Mouse (Mus musculus) ES-E14 (cell line): ENCODE results near the gene Xcr1. TPM values are rescaled to one million over a fixed set of nuclear protein-coding genes. Genes with fewer than 3 reads are reported as not detected.

Experiments used
- DNase-seq: peaks from one replicate; pipeline ENCODE4 v3.0.0-alpha.2; 2013; ENCODE audit warnings: low read depth, low spot score
- H3K27ac ChIP-seq: 2 replicates; pipeline ENCODE4 v1.5.1; 2012; ENCODE audit warnings: low read depth, mild to moderate bottlenecking, low read length, moderate library complexity, mixed read lengths; ENCODE audit not compliant: poor library complexity, insufficient read depth, severe bottlenecking
- H3K36me3 ChIP-seq: 2 replicates; pipeline ENCODE4 v1.6.1; 2012; ENCODE audit warnings: mild to moderate bottlenecking, low read length, moderate library complexity, mixed read lengths; ENCODE audit not compliant: control insufficient read depth, poor library complexity, insufficient read depth, severe bottlenecking
- H3K4me1 ChIP-seq, 2 experiments: fragments of 150-350 bp in 1 of 2; sonication (generic) in 1 of 2; 2 replicates each; pipeline ENCODE4 v1.6.1; 2012; ENCODE audit warnings: low read length in 2 of 2, mild to moderate bottlenecking in 1 of 2, mixed read lengths in 1 of 2; ENCODE audit not compliant: control insufficient read depth in 2 of 2, insufficient read depth in 2 of 2, poor library complexity in 1 of 2
- H3K4me3 ChIP-seq, 2 experiments: fragments of 150-350 bp in 1 of 2; sonication (generic) in 1 of 2; 2 replicates each; pipeline ENCODE4 v1.5.1; 2012; ENCODE audit warnings: low read length in 2 of 2, low read depth in 1 of 2, mild to moderate bottlenecking in 1 of 2, mixed read lengths in 1 of 2; ENCODE audit not compliant: insufficient read depth in 1 of 2, poor library complexity in 1 of 2, severe bottlenecking in 1 of 2
- H3K9ac ChIP-seq: 2 replicates; pipeline ENCODE4 v1.6.1; 2012; ENCODE audit warnings: low read depth, mild to moderate bottlenecking, low read length, mixed read lengths; ENCODE audit not compliant: poor library complexity, insufficient read depth, severe bottlenecking
- H3K9me3 ChIP-seq: fragments of 150-350 bp; sonication (generic); 2 replicates; pipeline ENCODE4 v1.6.1; 2012; ENCODE audit warnings: low read depth, mild to moderate bottlenecking, low read length; ENCODE audit not compliant: control insufficient read depth, insufficient read depth
- CHD2 ChIP-seq: IDR thresholded peaks from 2 replicates; pipeline ENCODE4 v1.6.1; 2014; ENCODE audit warnings: mild to moderate bottlenecking, low read depth, low read length, inconsistent platforms
- HCFC1 ChIP-seq: IDR thresholded peaks from 2 replicates; pipeline ENCODE4 v1.6.1; 2012; ENCODE audit warnings: low read length, inconsistent platforms, borderline replicate concordance; ENCODE audit not compliant: insufficient read depth
- MAFK ChIP-seq: IDR thresholded peaks from 2 replicates; pipeline ENCODE4 v1.6.1; 2014; ENCODE audit warnings: mild to moderate bottlenecking, low read depth, low read length, inconsistent platforms; ENCODE audit not compliant: insufficient read depth
- ZC3H11A ChIP-seq: IDR thresholded peaks from 2 replicates; pipeline ENCODE4 v1.6.1; 2012; ENCODE audit warnings: low read depth, mild to moderate bottlenecking, inconsistent platforms, low read length, borderline replicate concordance
- ZNF384 ChIP-seq: IDR thresholded peaks from 2 replicates; pipeline ENCODE4 v1.6.1; 2012; ENCODE audit warnings: low read depth, low read length, inconsistent platforms
- in situ Hi-C, 2 experiments: fragments of 600-800 bp; cut with MboI; formaldehyde crosslinking; loops; one replicate each; pipeline ENCODE4 v1.15.1; 2025; ENCODE audit warnings: low sequenced_read_pairs in 2 of 2, inconsistent platforms in 1 of 2; ENCODE audit not compliant: unreplicated experiment in 2 of 2
- total RNA-seq: library from RNA; depleted of rRNA; stranded (reverse); fragments of 300-350 nt; gene quantifications from 2 replicates; pipeline ENCODE4 v1.2.3, GENCODE M21; 2012

Gene Xcr1
- total RNA-seq, 1 experiment, result 0.09 TPM

- no peaks in the 10 kb centered on the region for H3K4me1 ChIP-seq
- no peaks in the 10 kb centered on the region for H3K9me3 ChIP-seq
- no peak overlapping the region for H3K27ac ChIP-seq
- DNase-seq, result no peak
- in situ Hi-C loops, result no loop called here
- H3K9ac ChIP-seq, result no peak overlapping the region
- peaks cover 2% of the 10 kb centered on the region; the same call in 1 of the 2 replicates for H3K36me3 ChIP-seq
- no peak overlapping the region for H3K4me3 ChIP-seq
- TF ChIP-seq CHD2, result no peak
- TF ChIP-seq ZC3H11A, result no peak
- no peak for TF ChIP-seq ZNF384
- no peak for TF ChIP-seq HCFC1
- TF ChIP-seq MAFK, result no peak
Observed at GRCm38 (mm10) chr9:123818601-123819000, 43.2 kb downstream of the Xcr1 start.

DNA sequence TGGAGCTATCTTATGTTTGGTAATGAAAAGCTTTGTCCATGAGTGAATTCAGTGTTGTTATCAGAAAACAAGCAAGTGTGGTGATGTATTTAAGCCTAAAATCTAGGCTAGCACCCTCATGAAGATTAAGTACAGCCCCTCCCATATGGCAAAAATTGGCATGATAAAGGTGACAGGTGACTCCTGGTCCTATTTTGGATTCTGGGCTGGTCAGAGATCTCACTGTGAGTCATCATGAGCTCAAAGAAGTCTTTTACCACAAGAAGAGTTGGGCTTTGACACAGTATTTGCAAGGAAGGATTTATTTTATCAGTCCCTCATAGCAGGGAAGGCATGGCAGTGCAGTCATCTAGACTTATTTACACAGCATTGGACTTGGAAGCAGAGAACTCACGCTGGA, 45.8 kb downstream of the Xcr1 start:
- in situ Hi-C loops, result no loop called here
- H3K9me3 ChIP-seq, result no peaks in the 10 kb centered on the region
- TF ChIP-seq ZC3H11A, result no peak
- TF ChIP-seq ZNF384, result no peak
- TF ChIP-seq HCFC1, result no peak
- TF ChIP-seq MAFK, result no peak
- no peak for TF ChIP-seq CHD2
- DNase-seq, result no peak
- H3K4me1 ChIP-seq, result no peaks in the 10 kb centered on the region
- no peak overlapping the region for H3K9ac ChIP-seq
- H3K4me3 ChIP-seq, result no peak overlapping the region
- H3K27ac ChIP-seq, result no peak overlapping the region
- H3K36me3 ChIP-seq, result no peaks in the 10 kb centered on the region; the same call in 1 of the 2 replicates

DNA sequence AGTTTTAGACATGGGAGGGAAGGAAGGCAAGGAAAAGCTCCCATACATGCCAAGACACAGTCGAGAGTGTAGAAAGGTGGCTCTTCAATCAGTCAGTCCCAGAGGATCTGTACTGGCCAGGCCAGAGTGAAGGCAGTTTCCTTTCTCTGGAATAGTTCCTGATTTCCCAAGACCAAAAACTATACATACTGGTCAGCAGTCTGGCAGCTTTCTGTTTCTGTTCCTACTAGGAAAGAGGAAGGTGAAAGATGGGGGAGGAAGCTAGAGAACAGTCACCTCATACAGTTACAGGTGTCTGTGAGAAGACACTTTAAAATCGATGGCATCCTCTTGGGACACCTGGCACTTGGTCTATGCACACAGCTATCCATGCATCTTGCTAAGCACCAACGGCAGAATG, 46.4 kb downstream of the Xcr1 start:
- DNase-seq, result no peak
- in situ Hi-C loops, result no loop called here
- H3K9ac ChIP-seq, result no peak overlapping the region
- no peak overlapping the region for H3K27ac ChIP-seq
- H3K36me3 ChIP-seq, result no peaks in the 10 kb centered on the region; the same call in 1 of the 2 replicates
- no peaks in the 10 kb centered on the region for H3K4me1 ChIP-seq
- no peaks in the 10 kb centered on the region for H3K9me3 ChIP-seq
- no peak for TF ChIP-seq ZNF384
- TF ChIP-seq MAFK, result no peak
- no peak for TF ChIP-seq HCFC1
- TF ChIP-seq CHD2, result no peak
- TF ChIP-seq ZC3H11A, result no peak
- H3K4me3 ChIP-seq, result no peak overlapping the region

DNA sequence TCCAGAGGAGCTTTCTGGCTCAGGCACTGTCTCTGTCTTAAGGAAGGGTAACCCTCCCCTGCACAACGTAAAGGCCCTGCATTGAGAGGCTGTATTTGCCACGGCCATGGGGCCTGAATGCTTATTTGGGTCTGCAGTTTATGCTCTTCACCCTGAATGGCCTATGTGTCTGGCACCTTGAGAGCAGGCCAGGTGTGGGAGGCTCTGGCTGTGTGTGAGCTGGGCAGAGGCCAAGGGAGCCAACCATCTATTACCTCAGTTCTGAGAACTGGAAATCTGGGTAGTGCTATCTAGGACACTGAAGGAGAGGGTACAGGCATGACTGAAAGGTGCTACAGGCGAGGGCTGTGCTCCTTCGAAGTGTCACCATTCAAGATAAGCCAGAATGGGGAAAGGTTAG, 47.0 kb downstream of the Xcr1 start:
- no peak overlapping the region for H3K4me3 ChIP-seq
- H3K36me3 ChIP-seq, result no peaks in the 10 kb centered on the region; the same call in 1 of the 2 replicates
- in situ Hi-C loops, result no loop called here
- TF ChIP-seq ZC3H11A, result no peak
- no peak for TF ChIP-seq MAFK
- no peak for TF ChIP-seq CHD2
- TF ChIP-seq ZNF384, result no peak
- no peak for TF ChIP-seq HCFC1
- no peaks in the 10 kb centered on the region for H3K9me3 ChIP-seq
- H3K9ac ChIP-seq, result no peak overlapping the region
- no peak overlapping the region for H3K27ac ChIP-seq
- no peaks in the 10 kb centered on the region for H3K4me1 ChIP-seq
- no peak for DNase-seq

- no peaks in the 10 kb centered on the region for H3K4me1 ChIP-seq
- no peaks in the 10 kb centered on the region; the same call in 1 of the 2 replicates for H3K36me3 ChIP-seq
- TF ChIP-seq ZC3H11A (no peak), CHD2 (no peak), ZNF384 (no peak), HCFC1 (no peak), MAFK (no peak)
- no peak overlapping the region for H3K4me3 ChIP-seq
- in situ Hi-C loops, result no loop called here
- no peak overlapping the region for H3K9ac ChIP-seq
- no peak for DNase-seq
- H3K9me3 ChIP-seq, result no peaks in the 10 kb centered on the region
- no peak overlapping the region for H3K27ac ChIP-seq
Observed at GRCm38 (mm10) chr9:123814326-123814725, 47.5 kb downstream of the Xcr1 start.
